Mouse (Mus musculus) bone marrow macrophage, adult 2 months (primary cell): ENCODE data around the gene Kcnip1. TPM values are rescaled to one million over a fixed set of nuclear protein-coding genes. Genes with fewer than 3 reads are reported as not detected.

Experiments
- H3K27ac ChIP-seq: 2 replicates; pipeline ENCODE4 v1.5.1; 2012; ENCODE audit warnings: low read depth, low read length; ENCODE audit not compliant: insufficient read depth
- H3K4me1 ChIP-seq: 2 replicates; pipeline ENCODE4 v1.6.1; 2012; ENCODE audit warnings: low read length; ENCODE audit not compliant: control insufficient read depth, insufficient read depth
- H3K4me3 ChIP-seq: 2 replicates; pipeline ENCODE4 v1.5.1; 2012; ENCODE audit warnings: mild to moderate bottlenecking, low read length, moderate library complexity; ENCODE audit not compliant: insufficient read depth
- CTCF ChIP-seq: IDR thresholded peaks from 2 replicates; pipeline ENCODE4 v1.5.1; 2012; ENCODE audit warnings: low read depth, mild to moderate bottlenecking, low read length, moderate library complexity
- POLR2A ChIP-seq: IDR thresholded peaks from 2 replicates; pipeline ENCODE4 v1.6.1; 2012; ENCODE audit warnings: mild to moderate bottlenecking, low read depth, low read length, borderline replicate concordance
- polyA plus RNA-seq: library from polyadenylated mRNA; stranded (reverse); fragments of >200 nt; gene quantifications from 2 replicates; pipeline ENCODE4 v1.2.4, GENCODE M21; 2012; ENCODE audit not compliant: missing spikeins, insufficient read depth, insufficient read length

Gene Kcnip1
- polyA plus RNA-seq, 1 experiment, result not detected

- Histone ChIP-seq H3K27ac (no peak overlapping the region), H3K4me1 (peaks cover 10% of the 10 kb centered on the region), H3K4me3 (no peak overlapping the region)
- TF ChIP-seq POLR2A (no peak), CTCF (no peak)
These were observed 194.8 kb downstream of the Kcnip1 start for GRCm38 (mm10) chr11:33798094-33798648.

- TF ChIP-seq POLR2A, result no peak
- Histone ChIP-seq H3K27ac (no peak overlapping the region), H3K4me1 (0 out of 2 replicates have a peak, but pooled peaks cover 5% of the 10 kb centered on the region), H3K4me3 (no peak overlapping the region)
These were observed 205.6 kb downstream of the Kcnip1 start for GRCm38 (mm10) chr11:33787362-33787761.

- H3K4me3 ChIP-seq, result no peak overlapping the region
These were observed 206.4 kb downstream of the Kcnip1 start for GRCm38 (mm10) chr11:33786572-33786971.

GRCm38 (mm10) chr11:33781561-33781971 lies 211.4 kb downstream of the Kcnip1 start:
- TF ChIP-seq POLR2A (no peak), CTCF (no peak)
- Histone ChIP-seq H3K4me1 (0 out of 2 replicates have a peak, but pooled peaks cover 5% of the 10 kb centered on the region), H3K4me3 (no peak overlapping the region), H3K27ac (no peak overlapping the region)

More at GRCm38 (mm10) chr11:33786572-33786971, 206.4 kb downstream of the Kcnip1 start:
- TF ChIP-seq POLR2A (no peak), CTCF (no peak)
- Histone ChIP-seq H3K27ac (no peak overlapping the region), H3K4me1 (0 out of 2 replicates have a peak, but pooled peaks cover 5% of the 10 kb centered on the region)

- Histone ChIP-seq H3K4me1 (0 out of 2 replicates have a peak, but pooled peaks cover 5% of the 10 kb centered on the region), H3K27ac (no peak overlapping the region), H3K4me3 (no peak overlapping the region)
- TF ChIP-seq CTCF, result no peak
- TF ChIP-seq POLR2A, result no peak
These were observed 212.7 kb downstream of the Kcnip1 start for GRCm38 (mm10) chr11:33780263-33780662.

- H3K4me1 ChIP-seq, result peaks cover 17% of the 10 kb centered on the region
- TF ChIP-seq POLR2A (no peak), CTCF (no peak)
These were observed 220.3 kb downstream of the Kcnip1 start for GRCm38 (mm10) chr11:33772615-33773141.

GRCm38 (mm10) chr11:33772043-33772442 lies 220.9 kb downstream of the Kcnip1 start:
- H3K4me1 ChIP-seq, result peaks cover 22% of the 10 kb centered on the region

More at GRCm38 (mm10) chr11:33772615-33773141, 220.3 kb downstream of the Kcnip1 start:
- H3K4me3 ChIP-seq, result no peak overlapping the region
- H3K27ac ChIP-seq, result no peak overlapping the region

GRCm38 (mm10) chr11:33766976-33767938 lies 225.7 kb downstream of the Kcnip1 start:
- peaks cover 42% of the 10 kb centered on the region for H3K4me1 ChIP-seq
- peak overlapping the region; percentile 73 for H3K27ac ChIP-seq
- no peak for TF ChIP-seq POLR2A
- TF ChIP-seq CTCF, result no peak
- no peak overlapping the region for H3K4me3 ChIP-seq

More at GRCm38 (mm10) chr11:33772043-33772442, 220.9 kb downstream of the Kcnip1 start:
- H3K27ac ChIP-seq, result no peak overlapping the region
- H3K4me3 ChIP-seq, result no peak overlapping the region
- TF ChIP-seq CTCF (no peak), POLR2A (no peak)

GRCm38 (mm10) chr11:33761201-33761755 lies 231.7 kb downstream of the Kcnip1 start:
- Histone ChIP-seq H3K4me3 (no peak overlapping the region), H3K4me1 (peaks cover 12% of the 10 kb centered on the region), H3K27ac (no peak overlapping the region)
- TF ChIP-seq CTCF (no peak), POLR2A (no peak)
